Mouse (Mus musculus) B cell, adult 2 months (primary cell): ENCODE results near the gene Tnnc1.

Experiments
- DNase-seq, 2 experiments: peaks; one replicate each; pipeline ENCODE4 v3.0.0; 2022

Tnnc1 gene

GRCm38 (mm10) chr14:31215157-31216002, 7.3 kb downstream of the Tnnc1 start:
- DNase-seq: peak; percentile 81 to 83

GRCm38 (mm10) chr14:31216846-31217245, 8.7 kb downstream of the Tnnc1 start, which contains the start of gene Nisch:
TSS of gene Nisch (minus strand) at chr14:31216946.
- no peak for DNase-seq

- peak; percentile 61 to 67 for DNase-seq
Measured at GRCm38 (mm10) chr14:31217666-31218065, 9.6 kb downstream of the Tnnc1 start, which contains the start of gene Sema3g. TSS of gene Sema3g (plus strand) at chr14:31217860.

- DNase-seq: no peak
Measured at GRCm38 (mm10) chr14:31226978-31227377, 18.9 kb downstream of the Tnnc1 start.

- peak; percentile 63 to 66 for DNase-seq
Measured at GRCm38 (mm10) chr14:31228234-31228633, 20.1 kb downstream of the Tnnc1 start.

GRCm38 (mm10) chr14:31230442-31230841, 22.3 kb downstream of the Tnnc1 start:
- no peak for DNase-seq

DNA sequence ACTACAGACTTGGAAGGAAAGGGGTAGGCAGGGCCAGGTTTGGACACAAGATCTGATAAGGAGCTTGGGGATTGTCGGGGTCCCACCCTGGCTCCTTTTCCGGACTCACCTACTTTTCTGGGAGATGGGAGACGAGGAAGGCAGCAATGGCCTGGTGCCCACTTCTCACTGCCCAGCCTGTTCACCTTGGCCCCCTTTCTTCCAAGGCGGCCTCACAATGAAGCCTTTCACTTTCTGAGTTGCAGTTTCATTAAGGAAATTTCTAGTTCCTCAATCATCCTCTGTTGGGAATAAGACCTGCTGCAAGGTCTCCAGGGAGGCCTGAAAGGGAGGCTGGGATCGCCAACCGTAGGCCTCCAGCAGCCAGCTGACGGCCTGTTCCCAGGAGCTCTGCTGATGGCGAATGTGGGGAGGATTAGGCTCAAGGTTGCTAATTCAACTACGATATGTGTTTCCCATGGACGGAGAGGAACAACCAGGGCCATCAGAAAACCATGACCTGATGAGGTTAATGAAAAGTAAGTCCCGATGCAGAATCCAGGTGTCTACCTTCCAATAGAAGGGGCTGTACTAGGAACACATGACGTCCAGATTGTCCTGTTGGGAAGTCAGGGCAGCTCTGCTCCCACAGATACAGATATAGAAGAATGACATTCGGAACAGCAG, 24.4 kb downstream of the Tnnc1 start:
- DNase-seq: no peak

GRCm38 (mm10) chr14:31233070-31233995, 25.2 kb downstream of the Tnnc1 start:
- no peak for DNase-seq

DNA sequence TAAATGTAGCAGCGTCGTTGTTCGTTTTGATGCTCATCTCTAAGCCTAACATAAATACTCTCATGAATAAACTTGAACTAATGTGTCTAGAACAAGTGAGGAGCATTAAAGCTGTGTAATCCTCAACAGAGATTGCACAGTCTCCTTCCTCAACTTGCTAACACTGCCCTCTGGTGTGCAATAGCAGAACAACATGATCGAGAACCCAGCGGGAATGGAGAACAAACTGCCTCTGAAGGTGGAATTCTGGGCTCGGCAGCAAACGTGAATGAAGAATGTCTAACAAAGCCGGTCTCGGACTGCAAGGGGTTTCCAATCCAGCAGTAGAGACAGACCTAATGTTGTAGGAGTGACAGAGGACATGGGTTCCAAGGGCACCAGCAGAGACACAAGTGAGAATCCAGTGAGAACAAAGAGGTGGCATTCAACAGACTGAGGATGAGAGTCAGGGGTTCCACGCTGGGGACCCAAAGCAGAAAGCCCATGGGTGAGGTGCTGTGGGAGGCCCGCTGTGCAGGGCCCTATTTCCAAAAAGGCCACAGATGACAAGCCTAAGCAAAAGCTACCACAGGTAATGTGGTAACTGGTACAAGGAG, 26.0 kb downstream of the Tnnc1 start:
- DNase-seq: peak; percentile 81 to 83

DNA sequence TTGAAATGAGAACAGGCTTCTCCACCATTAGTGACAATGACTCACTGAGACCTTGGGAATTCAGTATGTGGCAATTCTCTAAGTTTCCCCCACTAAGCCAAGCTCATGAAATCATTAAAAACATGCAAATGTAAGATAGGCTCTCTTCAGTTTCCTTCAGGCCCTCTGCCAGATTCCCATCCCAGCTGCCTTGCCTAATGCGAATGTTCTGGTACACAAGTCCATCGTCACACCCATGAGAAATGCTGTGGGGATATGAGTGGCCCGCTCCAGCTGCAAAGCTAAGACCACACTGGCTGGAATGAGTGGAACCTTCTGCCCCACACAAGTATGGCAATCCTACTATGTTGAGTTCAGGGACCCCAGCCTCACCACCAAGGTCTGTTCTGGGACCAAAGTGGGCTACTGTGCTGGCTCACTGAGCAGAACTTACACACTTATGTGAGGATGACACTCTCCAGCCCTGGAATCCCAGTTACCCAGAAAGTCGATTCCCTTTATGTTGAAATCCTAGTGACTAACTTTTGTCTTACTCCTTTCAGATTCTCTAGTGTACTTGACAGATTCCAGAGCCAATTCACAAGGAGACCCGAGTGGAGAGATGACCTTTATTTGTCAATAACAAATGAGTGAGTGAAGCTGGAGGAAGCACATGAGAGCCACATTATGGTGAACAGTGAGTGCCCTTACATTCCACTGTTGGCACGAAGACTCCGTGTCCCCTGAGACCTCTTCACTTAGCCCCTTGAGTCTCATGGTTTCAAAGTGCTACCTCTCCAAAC, 29.2 kb downstream of the Tnnc1 start:
- no peak for DNase-seq

- DNase-seq: no peak
Measured at GRCm38 (mm10) chr14:31240528-31240927, 32.4 kb downstream of the Tnnc1 start.

DNA sequence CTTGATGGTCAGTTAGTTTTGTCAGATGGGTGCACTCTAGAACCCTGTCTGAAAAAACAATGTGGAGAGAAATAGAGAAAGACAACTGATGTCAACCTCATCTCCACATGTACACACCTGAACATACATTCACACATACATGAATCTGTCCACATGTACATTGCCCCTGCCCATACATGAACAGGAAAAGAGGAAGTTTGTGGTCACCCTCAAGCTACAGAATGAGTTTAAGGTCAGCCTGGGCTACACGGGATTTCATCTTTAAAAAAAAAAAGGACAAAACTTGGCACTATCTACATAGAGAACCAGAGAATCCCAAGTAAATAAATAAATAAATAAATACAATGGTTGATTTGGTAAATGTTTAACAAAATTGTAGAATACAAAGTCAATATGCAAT, 36.7 kb downstream of the Tnnc1 start:
- DNase-seq: no peak

DNA sequence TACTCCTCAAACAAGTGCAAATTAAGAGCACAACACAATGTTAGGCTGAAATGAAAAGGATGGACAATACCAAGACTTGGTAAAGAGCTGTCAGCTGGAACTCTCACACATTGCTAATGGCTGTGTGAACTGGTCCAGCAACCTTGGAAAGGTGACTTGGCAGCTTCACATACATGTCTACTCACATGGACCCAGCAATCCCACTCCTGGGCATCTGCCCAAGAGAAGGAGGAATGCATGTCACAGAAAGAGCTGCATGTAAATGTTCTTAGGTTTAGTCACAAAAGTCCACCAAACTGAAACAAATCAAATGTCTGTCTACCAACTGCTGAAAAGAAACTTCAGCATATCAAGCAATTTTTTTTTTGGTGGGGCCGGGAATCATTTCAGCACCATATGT, 37.8 kb downstream of the Tnnc1 start:
- DNase-seq: no peak

DNA sequence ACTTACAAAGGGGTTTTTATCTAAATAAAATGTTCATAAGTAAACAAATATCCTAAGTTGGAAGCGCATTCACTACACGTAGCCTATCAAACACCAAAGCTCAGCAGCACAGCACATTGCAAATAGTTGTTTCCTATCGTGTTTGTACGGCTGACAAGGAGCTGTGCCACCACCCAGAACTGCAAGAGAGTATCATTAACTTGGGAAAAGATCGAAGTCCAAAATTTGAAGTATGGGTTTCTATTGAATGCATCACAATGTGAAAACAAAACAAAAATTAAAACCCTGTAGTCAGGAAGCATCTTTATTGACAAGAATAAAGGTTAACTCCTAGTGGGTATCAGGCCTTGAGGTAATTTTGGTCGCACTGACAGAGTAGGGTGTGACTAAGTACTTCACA, 40.3 kb downstream of the Tnnc1 start:
- DNase-seq: no peak

DNA sequence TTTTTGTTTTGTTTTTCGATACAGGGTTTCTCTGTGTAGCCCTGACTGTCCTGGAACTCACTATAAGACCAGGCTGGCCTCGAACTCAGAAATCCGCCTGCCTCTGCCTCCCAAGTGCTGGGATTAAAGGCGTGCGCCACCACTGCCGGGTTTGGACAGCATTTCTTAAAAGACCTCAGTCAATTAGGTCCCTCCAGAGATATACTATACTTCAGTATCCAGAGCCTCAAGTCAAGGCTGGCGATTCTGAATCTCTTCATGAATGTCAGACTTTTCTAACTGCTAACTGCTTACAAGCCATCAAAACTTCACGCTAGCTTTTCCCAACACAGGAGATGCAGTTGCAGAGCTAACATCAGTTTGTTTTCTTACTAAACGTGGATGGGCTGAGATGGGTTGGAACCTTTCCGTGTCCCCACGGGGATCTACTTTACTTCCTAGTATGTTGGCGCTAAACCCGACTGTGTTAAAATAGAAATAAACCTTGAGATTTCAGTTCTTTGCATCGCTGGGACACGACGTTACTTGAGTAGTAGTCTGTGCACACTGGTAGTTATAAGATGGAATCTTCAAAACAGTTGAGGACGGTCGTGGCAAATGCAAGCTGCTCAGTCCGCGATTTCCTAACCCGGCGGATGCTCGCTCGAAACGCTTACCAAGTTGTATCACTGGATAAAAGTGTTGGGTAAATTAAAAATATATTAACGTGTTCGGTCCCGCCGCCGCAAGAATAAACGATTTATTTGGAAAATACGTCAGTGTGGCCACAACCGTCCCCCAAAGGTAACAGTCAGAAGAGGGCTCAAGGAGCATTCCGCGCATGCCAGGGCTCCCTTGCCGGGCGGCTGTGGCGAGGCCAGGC, 42.3 kb downstream of the Tnnc1 start:
- no peak for DNase-seq

GRCm38 (mm10) chr14:31251084-31251604, 43.0 kb downstream of the Tnnc1 start, which contains the start of the genes Phf7 and Bap1:
TSS of gene Phf7 (minus strand) at chr14:31251317.
TSS of gene Bap1 (plus strand) at chr14:31251450.
- peak; percentile 99 for DNase-seq

- no peak for DNase-seq
Measured at GRCm38 (mm10) chr14:31251626-31252025, 43.5 kb downstream of the Tnnc1 start.

- no peak for DNase-seq
Measured at GRCm38 (mm10) chr14:31252091-31252490, 44.0 kb downstream of the Tnnc1 start.

- no peak for DNase-seq
Measured at GRCm38 (mm10) chr14:31258476-31259050, 50.5 kb downstream of the Tnnc1 start.

DNA sequence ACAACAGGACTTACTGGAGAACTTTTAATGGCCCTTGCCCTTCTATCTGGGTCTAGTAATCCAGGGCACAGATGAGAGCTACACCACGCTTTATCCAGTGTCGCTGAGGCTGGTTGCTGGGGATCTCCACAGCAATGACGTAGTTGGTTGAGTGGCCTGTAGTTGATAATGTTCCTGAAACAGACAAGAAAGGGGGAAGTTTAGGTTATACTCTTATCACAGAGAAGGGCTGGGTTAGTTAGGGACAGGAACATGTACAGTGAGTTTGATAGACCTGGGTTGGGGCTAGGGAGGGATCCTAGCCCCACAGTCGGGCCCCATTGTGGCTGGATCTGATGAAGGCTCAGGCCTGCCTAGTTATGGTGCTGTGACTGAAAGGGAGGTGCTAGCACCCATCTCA, 52.3 kb downstream of the Tnnc1 start:
- DNase-seq: no peak
